Mouse (Mus musculus): ENCODE measurements at regions not wholly inside any gene's neighbourhood (a gene's known extent, or its start where the extent isn't known, plus 50 kb on each side); places are given as distances from the start of the nearest gene placed in this dataset.

DNA sequence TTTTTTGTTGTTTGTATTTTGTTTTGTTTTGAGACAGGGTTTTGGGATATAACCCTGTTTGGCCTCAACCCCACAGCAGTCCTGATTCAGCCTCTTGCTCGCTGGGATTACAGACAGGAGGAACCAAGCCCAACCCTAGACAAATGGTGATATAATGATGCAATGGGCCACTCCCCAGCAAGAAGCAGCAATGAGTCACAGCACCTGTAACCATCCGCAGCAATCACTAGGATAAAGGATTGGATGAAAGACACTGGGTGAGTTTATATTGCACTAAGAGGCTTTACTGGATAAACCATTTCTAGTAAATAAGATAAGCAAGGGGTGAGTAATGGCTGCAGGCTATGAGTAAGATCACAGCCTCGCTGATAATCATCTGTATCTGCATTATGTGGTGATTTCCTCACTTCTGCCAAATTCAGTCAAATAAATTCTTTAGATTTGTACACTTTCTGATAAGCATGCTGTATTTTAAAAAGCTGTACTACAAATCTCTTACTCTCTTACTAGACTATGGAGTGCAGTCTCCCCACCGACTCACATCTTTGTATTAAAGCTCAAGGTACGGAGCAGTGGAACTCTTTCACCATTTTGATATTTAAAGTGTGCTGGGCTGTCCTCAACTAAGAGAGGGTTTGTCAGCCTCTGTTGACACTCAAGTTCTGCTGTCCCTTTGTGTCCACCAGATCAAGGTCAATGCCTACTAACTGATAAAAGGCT, 57.6 kb upstream of the Tle4 start:
- TF ChIP-seq FLI1 (IDR thresholded peaks at IDR 0.05; ENCODE audit: low read length) (no peak), GATA1 (IDR thresholded peaks at IDR 0.05; ENCODE audit: borderline replicate concordance, low read length) (no peak)

All from megakaryocyte, embryonic 14.5 days (primary cell).